Mouse (Mus musculus): Measurements from ENCODE around the gene Tprgl.

DNA sequence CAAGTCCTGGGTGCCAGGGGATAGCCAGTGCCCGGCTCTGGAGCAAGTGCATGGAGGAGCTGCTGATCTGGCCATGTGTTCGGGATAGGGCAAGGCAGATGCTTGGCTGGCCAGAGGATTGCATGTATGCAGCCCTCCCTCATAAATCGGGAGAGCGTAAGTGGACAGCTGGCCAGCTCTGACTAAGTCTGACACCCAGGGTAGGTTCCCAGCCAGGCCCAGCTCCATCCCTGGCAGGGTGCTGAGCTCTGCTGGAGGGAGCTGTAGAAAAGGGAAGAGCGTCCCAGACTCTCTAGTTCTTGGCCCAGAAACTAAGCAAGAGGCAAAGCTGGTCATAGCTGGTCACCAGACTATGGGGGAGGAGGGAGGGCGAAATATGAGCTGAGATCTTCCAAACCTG lies 48.6 kb upstream of the Tprgl start:
- TF ChIP-seq EP300 (IDR thresholded peaks at IDR 0.05; ENCODE audit: insufficient read depth, low read depth, low read length) = no peak
- no peak for TF ChIP-seq CTCF (IDR thresholded peaks at IDR 0.05; ENCODE audit: low read depth, low read length)
- TF ChIP-seq POLR2A (IDR thresholded peaks at IDR 0.05; ENCODE audit: insufficient read depth, low read length) = no peak
